Mouse (Mus musculus) ZHBTc4 (cell line): ENCODE data around the gene Aip.
"Not testable (repeated sequence)": the region's sequence is repeated elsewhere in the genome, so short reads cannot be mapped to it uniquely, and the experiment has no call there.

Experiments
- DNase-seq: peaks from one replicate; pipeline ENCODE4 v3.0.0-alpha.2; 2011; ENCODE audit warnings: low read depth, low spot score

Aip gene

GRCm38 (mm10) chr19:4092750-4093149 is 32.9 kb downstream of the Aip start:
- no peak for DNase-seq

DNA sequence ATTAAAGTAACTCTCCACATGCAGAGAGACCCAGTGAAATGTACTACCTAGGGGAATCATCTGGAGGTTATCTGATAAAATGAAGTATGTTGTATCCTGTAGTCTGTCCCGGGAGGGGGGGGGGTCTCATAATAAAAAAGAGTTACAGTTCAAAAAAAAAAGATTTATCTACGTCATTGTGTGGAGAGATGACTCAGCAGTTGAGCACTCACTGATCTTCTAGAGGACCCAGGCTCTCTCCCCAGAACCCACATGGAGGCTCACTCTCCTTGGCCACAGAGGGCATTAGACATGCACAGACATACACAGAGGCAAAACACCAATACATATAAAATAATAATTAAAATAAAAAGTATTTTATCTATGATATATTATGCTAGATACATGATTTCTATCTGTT is 34.3 kb downstream of the Aip start:
- no peak for DNase-seq

- DNase-seq: no peak
These were observed 35.2 kb downstream of the Aip start for GRCm38 (mm10) chr19:4090446-4090845.

- DNase-seq: no peak
These were observed 36.5 kb downstream of the Aip start for GRCm38 (mm10) chr19:4089128-4089527.

DNA sequence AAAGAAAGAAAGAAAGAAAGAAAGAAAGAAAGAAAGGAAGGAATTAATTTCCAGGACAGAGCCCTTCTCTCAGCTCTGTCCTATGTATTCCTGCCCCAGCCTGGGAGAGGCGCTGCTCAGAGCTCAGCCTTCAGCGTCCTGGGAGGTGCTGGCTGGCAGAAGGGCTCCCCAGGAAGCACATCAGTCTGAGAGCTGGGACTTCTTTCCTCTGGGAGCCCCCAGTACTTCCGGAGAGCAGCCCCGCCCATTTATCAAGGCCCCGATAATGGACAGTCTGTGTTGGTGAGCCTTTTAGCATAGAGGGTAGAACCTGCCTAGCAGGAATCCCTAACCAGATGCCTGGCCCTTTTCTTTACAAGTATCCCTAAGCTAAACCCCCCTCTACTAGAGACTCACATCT is 37.5 kb downstream of the Aip start:
- DNase-seq: no peak

DNA sequence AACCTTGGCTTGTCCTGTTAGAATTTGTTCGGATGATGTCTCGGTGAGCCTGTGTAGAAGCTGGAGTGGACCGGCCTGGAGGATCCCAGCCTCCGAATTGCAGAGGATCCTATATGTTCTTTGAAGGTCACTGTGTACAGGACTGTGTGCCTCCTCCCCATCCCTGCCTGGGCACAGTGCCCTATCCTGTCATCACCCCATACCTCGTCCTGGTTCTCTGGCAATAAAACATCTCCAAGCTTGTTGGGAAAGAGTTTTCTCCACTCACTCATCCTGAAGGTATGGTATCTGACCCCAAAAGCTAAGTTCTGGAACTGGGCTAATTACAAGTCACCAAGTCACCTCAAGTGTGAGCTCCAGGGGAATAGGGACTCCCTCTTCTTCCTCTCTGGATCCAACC is 38.6 kb downstream of the Aip start:
- no peak for DNase-seq

DNA sequence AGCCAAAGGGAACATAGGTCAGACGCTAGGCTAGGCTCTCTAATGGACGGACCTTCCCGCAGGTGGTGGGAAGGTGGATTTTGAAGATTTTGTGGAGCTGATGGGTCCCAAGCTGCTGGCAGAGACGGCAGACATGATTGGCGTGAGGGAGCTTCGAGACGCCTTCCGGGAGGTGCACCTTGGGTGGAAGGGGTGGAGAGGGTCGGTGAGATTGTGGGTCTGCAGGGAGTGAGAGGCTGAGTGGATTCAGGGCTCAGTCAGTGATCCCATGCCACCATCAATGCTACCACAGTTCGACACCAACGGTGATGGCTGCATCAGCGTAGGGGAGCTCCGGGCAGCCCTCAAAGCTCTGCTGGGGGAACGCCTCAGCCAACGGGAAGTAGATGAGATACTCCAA is 39.5 kb downstream of the Aip start:
- DNase-seq: no peak

DNA sequence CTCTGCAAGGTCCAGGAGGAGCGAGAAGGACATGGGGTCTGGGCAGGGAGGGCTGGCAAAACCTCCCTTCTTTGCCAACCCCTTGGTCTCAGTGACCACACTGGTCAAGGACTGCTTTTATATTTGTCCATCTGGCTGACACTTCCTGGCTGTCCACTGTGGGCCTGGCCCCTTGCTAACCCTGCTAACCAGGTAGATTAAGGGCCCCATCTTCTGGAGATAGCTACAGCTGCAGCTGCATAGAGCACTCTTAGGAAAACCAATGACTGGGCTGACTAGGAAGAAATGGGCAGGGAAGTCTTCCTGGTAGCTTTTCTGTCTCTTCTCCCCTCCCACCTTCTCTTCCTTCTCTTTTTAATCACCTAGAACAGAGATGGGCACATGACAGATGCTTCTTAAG is 40.7 kb downstream of the Aip start:
- no peak for DNase-seq

DNA sequence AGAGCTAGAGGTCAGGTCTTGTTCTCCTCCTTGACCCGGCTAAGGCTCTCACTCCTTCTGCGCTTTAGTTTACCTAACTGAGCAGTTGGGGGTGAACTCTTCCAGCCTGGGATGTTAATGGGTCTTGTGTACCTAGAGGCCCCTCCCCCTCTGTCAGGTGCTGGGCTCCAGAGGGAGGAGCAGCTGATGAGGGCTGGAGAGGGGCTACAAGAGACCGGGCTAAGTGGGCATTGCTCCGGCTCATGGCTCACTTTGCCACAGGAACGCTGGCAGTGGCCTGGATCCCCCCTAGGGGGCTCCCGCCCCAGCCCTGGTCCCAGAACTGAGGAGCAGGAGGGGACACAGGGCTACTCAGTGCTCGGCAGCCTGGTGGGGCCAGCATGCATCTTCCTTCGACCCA is 41.8 kb downstream of the Aip start:
- DNase-seq: no peak

DNA sequence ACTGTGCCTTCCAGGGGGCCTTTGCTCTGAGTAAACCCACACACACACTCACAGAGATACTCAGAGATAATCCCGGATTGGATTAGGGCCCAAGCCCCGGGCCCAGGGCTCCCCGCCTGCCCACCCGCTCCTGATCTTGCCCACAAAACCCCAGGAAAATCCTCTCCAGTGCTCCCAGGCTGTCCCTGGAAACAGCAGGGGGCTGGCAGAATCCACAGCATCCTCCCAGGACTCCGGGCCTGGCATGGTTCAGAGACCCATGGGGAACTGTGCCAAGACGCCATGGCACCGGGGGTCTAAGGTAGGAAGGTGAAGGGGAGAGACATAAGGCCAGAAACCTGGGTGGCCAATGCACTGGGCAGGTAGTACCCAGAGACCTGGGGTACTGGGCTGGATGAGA is 42.3 kb downstream of the Aip start:
- DNase-seq: no peak

DNA sequence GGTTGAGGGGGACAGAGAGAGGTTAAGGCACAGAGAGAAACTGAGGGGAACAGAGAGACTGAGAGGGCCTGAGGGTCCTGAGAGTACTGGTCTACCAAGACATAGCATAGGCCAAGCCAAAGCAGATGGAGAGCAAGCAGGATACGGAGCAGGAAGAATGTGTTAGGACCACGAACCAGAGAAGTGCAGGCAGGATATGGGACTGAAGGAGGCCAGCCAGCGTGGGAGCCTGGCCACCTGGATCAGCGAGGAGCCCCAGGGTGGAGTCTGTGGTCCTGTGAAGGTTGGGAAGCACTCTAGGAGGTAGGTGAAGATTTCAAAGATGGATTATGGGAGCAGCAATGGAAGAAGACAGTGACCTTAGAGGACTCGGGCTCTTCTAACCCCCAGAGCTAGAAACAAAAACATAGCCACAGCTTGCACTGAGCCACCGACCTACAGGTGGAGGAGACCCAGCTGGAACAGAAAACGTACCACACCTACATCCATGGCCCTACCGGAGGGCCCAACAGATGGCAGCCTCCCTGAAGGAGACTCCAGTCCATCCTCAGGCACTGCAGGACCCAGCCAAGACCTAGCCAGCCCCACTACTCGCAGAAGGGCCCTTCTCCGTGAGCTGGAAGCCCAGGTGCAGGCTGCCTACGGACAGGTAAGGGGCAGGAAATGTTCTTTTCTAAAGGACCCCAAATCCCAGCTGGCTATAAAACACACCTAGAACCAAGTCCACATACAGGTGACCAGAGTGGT is 43.3 kb downstream of the Aip start:
- no peak for DNase-seq

DNA sequence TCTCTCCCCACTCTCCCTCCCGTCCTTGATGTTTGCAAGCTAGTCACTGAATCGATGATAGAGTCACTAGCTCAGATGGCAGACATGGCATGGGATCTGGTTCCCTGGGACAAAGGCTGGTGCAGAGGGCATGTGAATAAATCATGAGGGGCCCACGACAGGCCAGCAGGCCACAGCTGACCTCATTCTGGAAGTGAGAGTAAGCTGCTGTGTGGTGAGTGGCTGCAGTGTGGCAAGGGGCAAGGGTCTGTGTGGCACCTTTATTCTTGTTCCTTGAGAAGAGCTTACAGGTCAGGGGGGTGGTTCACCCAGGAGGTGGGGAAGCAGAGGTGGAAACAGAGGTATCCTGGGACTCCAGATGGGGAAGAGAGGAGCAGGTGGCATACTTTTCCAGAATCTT is 44.3 kb downstream of the Aip start, which contains the start of gene Cabp2:
Cabp2 (plus strand) TSS at position 185 of the 400 bp plus-strand sequence.
- DNase-seq: no peak

- DNase-seq: no peak
These were observed 45.1 kb downstream of the Aip start for GRCm38 (mm10) chr19:4080511-4081009.

- no peak for DNase-seq
These were observed 46.1 kb downstream of the Aip start for GRCm38 (mm10) chr19:4079594-4079993.

GRCm38 (mm10) chr19:4075531-4075930 is 50.1 kb downstream of the Aip start:
- no peak for DNase-seq

GRCm38 (mm10) chr19:4072706-4073424 is 52.8 kb downstream of the Aip start:
- DNase-seq: no peak

DNA sequence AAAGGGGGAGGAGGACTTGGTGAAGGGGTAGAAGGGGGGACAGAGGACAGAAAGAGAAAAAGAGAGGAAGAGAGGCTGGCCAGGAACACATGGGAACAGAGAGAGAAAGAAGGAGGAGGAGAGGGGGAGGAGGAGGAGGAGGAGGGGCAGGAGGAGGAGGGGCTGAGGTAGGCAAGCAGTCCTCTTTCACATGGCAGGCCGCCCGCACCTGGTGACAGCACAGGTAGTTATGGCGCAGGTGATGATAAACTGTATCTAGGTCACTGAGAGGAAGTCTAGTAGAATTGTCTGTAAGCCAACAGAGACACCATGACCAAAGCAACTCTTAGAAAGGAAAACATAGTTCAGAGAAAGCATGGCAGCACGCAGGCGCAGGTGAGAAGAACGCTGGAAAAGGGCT is 54.3 kb downstream of the Aip start:
- DNase-seq: no peak

GRCm38 (mm10) chr19:4070756-4071155 is 54.9 kb downstream of the Aip start:
- no peak for DNase-seq

DNA sequence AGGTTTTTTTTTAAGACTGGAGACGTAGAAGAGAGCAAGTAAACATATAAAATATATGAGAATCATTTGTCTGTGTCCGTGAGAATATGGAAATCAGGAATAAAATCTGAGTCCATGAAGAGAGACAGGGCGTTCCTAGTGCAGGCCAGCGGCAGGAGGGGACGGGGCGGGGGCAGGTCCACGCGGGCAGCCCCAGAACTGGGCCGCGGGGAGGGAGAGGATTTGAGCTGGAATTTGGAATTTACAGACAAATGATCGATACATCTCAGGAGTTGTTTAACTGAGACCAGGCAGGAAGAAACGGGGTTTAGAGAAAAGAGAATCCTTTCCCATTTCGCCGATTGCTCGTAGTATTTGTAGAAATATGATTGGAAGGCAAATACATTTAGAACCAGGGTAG is 55.3 kb downstream of the Aip start:
- no peak for DNase-seq

DNA sequence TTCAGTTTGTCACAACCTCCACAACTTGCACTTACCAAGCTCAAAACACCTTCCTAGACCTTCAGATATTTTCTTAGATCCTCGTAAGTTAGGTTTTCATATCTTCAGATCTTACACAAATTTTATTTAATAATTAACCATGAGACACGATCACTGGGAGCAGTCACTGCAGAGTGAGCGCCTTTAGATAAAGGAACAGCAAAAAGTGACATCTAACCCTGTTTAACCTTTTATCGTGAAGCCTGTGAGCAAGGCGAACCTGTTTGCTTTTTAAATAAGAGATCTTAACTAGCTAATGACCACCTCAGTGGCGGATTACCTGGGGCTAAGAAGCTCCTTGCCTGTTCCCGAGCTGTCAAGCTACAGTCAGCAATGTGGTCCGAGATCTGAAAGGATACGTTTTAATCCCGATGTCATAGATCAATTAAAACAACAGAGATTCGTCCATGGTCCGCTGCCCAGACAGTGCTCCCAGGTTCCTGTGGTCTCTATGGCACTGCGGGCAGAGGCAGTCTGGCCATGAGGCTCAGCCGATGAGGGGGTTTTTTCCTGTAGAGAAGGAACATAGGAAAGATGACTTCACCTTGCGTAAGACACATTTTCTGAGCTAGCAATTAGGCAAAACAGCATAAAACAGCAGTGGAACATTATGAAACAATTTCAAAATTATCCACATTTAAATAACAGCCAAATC is 56.8 kb downstream of the Aip start:
- no peak for DNase-seq

- DNase-seq: not testable (repeated sequence)
These were observed 57.4 kb downstream of the Aip start for GRCm38 (mm10) chr19:4068242-4068641.

GRCm38 (mm10) chr19:4066877-4067276 is 58.8 kb downstream of the Aip start:
- no peak for DNase-seq
